Mouse (Mus musculus): Measurements from ENCODE around the gene Ift140. TPM values are rescaled to one million over a fixed set of nuclear protein-coding genes. Genes with fewer than 3 reads are reported as not detected.
A peak's percentile ranks its signal among the peaks of the same experiment; 100 is the strongest.

Ift140 gene
- total RNA-seq, 2 experiments from 2014 or later: 6.3 to 7.3 TPM

DNA sequence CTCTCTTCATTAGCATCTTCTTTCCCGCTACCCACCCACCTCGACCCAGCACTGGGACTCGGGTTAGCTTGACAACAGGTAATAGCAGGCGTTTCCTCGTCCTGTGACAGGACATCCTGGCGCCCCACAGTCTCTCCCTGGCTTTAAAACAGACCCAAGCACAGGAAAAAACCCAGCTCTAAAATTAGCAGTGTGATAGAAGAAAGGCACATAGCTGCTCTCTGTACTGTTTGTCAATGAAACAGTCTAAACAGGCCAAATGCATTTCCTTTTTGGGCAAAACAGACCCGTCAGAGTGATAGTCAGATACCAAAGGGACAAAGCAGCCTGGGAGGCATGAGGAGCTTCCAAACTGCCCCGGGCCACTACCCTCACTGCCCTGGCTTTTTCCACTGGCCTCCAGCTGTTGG is 51.6 kb downstream of the Ift140 start:
- intact Hi-C loops (cut with DNase I): no loop called here

DNA sequence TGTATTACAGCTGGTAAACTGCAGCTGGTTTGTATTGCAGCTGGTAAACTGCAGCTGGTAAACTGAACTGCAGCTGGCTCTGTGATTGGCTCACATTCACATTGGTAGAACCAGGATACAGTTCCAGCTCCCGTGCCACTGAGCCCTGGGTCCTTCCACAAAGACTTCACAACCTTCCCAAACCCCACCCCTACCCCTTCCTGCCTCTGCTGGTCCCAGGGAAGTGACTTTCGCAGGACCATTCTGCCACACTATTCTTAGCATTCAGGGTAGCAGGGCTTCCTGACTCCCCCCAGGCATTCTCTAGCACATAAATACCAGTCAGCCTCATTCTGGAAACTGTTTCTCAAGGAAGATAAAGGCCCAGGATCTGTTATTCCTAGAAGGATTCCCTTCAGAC is 52.8 kb downstream of the Ift140 start:
- intact Hi-C loops (cut with DNase I): no loop called here
- no peak for DNase-seq

More for the DNA sequence above, 51.6 kb downstream of the Ift140 start:
- DNase-seq: peak; percentile 46 to 56

DNA sequence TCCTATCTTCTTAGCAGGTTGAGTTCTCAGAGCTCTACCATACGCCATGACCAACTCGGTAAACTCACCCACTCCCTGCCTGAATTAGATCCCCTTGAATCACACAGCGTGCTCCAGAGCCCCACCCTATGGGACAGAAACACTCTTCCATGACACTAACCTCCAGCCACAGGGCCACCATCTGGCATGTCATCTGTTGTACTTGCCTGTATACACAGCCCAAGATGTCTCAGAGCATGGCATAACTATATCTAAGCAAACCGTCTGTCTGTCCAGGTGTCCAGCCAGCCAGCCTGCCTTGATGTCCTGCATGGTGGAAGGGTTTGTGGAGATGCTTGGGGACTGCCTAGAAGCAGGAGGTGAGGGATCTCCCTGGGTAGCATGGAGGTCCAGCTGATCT is 61.0 kb downstream of the Ift140 start:
- DNase-seq: no peak
- intact Hi-C loops (cut with DNase I): no loop called here

DNA sequence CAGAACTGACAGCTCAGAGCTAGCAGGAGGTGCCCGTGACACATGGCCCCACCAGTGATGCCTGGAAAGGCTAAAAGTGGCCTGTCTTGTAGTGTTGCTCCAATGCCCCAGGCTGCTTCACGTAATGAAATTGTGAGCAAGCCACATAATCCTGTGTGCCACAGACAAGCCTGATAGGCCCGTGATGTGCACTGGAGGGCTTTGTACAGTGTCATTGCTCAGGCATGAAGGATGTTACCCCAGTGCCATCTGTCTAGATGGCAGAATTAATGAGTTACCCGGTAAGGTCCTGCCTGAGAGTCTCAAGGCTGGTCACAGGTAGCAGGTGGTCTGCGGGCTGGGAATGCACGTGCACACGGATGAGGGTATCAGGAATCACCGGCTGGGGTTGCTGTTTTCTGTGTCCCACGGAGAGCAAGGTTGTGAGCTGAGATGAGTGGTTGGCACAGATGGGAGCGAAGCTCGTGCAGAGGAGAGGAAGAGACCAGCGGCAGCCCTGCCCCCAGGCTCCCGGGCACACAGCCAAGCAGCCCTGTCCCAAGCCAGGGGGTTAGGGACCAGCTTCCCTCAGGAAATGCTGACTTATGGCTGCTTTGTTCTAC is 62.0 kb downstream of the Ift140 start:
- intact Hi-C loops (cut with DNase I): no loop called here

DNA sequence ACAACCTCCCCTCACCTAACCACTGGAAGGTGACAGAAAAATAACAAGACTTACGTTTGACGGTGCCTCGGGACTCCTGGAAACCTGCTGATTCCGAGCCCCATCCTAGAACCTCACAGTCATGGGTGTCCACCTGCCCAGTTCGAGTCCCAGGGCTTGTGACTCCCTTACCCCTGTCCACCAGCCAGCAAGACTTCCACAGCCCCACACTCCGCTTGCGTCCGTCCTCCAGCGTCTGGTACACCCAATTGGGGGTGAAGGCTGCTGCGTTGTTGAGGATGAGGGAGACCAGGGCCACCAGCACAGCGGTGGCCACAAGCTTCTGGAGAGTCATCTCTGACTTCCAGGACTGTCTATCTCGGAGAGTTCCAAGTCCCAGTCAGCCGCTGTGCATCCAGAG is 64.3 kb downstream of the Ift140 start:
- intact Hi-C loops (cut with DNase I): no loop called here
- peak in 1 of 2 experiments; percentile 15 for DNase-seq

More for the DNA sequence above, 62.0 kb downstream of the Ift140 start:
- DNase-seq: peak; percentile 82 to 87

DNA sequence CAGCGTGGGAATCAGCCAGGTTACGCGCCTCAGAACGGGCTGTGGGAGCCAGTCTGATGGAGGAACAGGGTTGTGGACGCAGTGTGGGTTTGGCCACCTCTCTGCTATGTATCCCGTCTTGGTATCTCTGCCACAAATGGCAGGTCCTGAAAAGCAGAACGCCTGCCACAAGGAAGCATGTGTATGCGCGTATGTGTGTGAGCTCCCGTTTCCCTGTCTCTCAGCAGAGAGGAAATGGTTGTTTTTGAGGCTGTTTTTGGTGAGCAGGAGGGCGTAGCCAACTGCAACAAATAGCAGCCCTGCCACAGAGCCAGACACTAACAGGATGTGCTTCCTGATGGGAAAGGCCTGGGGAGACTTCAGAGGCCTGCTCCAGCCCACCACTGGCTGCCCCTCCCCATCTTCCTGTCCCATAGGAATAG is 65.1 kb downstream of the Ift140 start:
- intact Hi-C loops (cut with DNase I): no loop called here
- peak; percentile 71 to 72 for DNase-seq

DNA sequence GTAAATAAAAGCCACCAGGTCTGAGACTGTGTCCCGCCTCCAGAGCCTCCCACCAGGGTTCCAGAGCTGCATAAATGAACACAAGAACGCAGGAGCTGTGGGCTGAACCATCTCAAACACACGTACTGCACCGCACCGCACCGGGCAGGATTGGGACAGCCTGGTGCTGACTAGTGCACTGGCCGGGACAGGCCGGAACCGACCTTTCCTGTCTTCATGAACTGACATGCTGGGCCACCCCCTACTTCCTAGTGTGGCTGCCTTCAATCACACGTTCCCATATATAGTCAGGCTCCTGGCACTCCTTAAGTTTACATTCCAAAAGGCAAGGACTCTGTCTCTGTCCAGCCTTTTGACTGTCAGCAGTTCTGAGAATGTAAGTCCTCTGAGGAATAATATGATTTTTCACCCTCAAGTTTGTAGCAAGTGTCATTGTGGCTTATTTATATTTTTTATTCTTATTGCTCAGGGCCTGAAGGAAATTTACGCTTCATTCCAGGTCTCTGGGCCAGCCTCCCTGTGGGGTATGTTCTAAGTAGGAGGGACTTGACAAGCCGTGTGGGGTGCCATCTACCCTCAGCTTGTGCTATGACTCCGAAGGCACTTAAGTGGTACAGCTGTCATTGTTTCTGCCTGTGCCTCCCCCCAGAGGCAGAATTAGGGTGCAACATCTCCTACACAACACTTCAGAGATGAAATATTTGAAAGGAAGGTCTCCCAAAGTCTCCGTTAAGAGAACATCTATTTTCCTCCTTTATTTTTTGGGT is 66.4 kb downstream of the Ift140 start:
- intact Hi-C loops (cut with DNase I): no loop called here
- DNase-seq: peak in 1 of 2 experiments; percentile 32

DNA sequence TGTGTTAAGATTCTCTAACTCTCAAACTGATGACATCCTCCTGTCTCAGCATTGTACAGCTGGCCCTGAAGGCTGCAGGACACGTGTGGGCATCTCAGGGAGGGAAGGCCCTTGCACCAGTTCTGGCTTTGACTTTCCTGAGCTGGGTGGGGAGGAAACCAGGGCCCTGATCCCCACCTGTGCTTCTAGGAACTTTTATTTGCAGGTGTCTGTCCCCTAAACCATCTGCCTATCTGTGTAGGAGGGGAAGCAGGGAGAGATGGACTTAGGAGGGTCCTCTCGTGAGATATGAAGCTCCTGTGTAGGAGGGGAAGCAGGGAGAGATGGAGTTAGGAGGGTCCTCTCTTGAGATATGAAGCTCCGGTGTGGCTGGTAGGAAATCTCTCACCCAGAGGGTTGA is 67.0 kb downstream of the Ift140 start:
- intact Hi-C loops (cut with DNase I): no loop called here
- no peak for DNase-seq

DNA sequence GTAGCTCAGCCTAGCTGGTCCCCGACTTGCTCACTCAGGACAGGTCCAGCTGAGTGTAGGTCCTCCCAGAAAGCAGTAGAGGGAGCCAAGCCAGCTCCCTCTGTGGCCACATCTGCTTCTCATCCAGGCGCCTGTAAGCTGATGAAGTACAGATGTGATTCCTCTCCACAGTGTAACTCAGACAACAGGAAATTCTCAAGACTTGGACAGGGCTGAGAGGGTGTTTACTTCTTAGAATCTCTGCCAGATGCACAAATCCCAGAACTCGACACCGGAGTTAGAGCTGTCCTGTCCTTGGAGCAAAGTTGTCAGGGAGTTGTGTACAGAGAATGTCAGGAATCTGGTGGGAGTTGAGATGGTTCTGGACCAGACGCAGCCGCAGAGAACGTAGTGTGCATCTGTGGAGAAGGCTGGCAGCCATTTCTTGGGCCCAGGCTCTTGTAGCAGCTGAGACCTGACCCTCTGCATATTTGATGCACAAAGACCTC is 67.6 kb downstream of the Ift140 start, which contains the start of gene Tmem204:
Gene Tmem204, minus strand, starts transcription at position 148 of the 488 bp plus-strand sequence.
- DNase-seq: peak; percentile 76 to 80
- intact Hi-C loops (cut with DNase I): no loop called here

DNA sequence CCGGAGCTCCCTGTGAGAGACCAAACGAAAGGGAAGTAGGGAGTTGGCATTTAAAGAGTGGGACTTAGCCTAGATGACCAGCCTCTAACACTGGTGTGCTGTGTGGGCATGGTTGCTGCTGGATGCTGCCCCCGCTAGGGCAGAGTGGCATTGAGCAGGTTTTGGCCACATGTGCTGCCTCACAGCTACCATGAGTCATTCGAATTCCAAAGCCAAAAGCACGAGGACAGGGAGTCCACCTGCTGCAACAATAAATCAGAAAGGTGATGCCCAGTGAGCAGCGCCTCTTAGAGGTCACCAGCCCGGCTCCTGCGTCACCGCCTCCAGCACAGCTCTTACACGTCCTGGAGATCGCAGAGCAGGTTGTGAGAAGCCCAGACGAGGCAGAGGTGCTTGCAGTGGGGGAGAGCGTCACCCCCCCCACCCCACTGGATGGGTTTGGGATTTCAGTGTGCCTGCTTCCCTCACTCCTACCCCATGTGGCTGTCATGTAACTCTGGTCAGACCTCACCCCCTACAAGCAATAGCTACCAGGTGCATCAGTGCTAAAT is 69.0 kb downstream of the Ift140 start:
- DNase-seq: no peak
- intact Hi-C loops (cut with DNase I): no loop called here

DNA sequence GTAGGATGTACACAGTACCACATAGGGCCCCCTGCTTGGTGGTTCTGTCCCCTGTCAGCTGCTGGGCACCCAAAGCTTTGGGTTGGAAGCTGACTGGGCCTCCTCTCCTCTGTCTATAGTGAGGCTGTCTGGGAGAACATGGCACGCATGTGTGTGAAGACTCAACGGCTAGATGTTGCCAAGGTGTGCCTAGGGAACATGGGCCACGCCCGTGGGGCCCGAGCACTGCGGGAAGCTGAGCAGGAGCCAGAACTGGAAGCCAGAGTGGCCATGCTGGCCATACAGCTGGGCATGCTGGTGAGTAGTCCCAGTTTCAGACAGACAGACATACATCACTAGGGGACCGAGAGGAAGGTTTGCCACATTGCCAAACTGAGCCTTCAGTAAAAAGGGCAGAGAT is 70.8 kb downstream of the Ift140 start:
- no peak for DNase-seq
- intact Hi-C loops (cut with DNase I): no loop called here

DNA sequence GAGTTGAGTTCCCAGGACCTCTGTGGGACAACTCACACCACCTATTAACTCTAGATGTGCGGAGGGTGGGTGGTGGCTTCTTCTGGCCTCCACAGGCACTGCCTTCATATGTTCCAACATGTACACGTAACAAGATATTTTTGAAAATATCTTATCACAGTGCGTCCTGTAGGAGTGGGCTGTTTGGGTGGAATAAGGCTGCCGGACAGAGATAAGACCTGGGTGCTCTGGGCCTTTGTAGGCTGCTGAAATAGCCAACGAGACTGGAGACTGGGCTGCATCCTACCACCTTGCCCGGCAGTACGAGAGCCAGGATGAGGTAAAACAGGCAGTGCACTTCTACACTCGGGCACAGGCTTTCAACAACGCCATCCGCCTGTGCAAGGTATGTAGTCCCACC is 73.3 kb downstream of the Ift140 start:
- intact Hi-C loops (cut with DNase I): no loop called here
- no peak for DNase-seq

DNA sequence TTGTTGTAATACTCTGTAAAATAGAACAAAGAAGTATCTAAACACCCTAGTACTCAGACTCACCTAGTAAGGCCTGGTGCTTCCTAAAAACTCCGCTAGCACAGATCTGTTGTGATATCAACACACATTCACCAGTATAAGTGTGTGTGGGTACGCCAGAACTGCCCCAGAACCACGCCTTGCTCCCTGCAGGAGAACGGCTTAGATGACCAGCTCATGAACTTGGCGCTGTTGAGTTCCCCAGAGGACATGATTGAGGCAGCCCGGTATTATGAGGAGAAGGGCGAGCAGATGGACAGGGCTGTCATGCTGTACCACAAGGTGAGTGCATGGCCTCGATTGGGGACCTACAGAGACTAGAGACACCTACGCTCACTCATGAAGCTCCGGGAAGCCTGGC is 74.6 kb downstream of the Ift140 start:
- intact Hi-C loops (cut with DNase I): no loop called here
- DNase-seq: no peak

DNA sequence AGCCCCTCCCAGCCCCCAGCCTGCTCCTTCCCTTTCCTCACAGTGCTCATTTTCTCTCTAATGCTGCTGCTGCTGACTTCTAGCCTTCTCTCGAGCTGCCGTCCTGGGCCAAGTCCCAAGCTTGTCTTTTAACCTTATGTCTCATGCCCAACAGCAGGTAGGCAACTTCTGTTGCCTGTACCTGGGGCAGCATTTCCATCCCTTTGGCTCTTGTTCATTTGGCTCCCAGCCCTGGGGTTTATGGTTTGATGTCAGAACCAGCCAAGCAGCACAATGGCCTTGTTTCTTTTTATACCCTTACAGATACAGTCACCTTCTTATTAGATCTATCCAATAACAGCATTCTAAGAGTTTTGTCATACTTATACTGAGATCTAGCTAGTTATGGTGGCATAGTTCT is 80.3 kb downstream of the Ift140 start:
- intact Hi-C loops (cut with DNase I): no loop called here
- DNase-seq: no peak

DNA sequence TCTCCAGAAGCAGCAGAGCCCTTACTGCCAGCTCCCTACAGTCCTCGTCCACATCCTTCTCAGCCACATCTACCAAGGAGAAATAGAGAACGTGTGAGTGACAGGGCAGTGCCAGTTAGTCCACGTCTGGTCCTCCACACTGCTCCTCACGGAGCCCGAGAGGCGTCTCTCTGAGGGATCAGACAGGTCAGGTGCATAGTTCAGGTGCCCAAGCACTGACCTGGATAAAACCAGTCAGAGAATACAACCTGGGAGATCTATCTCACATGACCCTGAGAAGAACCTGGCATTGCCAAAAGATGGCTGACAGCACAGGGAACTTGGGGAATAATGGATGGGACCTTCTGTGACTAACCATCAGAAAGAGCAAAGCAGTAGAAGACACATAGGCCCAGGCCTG is 84.2 kb downstream of the Ift140 start:
- DNase-seq: no peak
- intact Hi-C loops (cut with DNase I): no loop called here

DNA sequence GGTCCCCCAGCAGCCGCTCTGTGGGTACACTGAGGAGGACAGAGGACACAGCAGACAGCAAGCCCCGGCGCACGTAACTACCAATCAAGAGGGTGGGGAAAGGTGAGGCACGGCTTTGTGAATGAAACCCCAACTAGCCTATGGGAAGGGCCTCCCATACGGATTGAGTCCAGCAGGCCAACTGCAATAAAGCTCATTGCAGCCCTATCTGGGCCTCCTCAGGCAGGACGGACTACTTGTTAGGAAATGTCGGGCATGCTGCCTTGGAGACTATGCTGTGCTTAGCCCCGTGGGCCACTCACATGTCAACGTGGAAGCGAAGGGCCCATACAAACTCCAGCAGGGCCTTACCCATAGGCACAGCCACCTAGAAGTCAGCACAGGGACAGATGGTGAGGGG is 85.5 kb downstream of the Ift140 start:
- intact Hi-C loops (cut with DNase I): no loop called here
- DNase-seq: no peak

DNA sequence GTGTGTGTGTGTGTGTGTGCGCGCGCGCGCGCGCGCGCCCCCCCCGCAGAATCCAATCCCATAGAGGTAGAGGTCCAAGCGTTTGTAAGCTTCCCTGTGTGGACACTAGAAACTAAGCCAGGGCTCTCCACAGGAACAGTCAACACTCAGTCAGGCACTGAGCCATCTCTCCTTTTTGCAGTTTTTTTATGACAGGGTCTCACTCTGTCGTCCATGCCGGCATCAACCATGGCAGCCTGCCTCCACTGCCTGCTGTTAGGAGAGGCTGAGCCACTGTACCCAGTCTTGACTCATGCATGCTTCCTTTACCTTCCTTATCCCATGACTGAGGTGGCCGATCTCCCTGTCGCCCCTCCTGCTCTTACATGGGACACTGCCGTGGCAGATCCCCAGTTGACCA is 91.9 kb downstream of the Ift140 start:
- intact Hi-C loops (cut with DNase I): no loop called here
- DNase-seq: no peak

DNA sequence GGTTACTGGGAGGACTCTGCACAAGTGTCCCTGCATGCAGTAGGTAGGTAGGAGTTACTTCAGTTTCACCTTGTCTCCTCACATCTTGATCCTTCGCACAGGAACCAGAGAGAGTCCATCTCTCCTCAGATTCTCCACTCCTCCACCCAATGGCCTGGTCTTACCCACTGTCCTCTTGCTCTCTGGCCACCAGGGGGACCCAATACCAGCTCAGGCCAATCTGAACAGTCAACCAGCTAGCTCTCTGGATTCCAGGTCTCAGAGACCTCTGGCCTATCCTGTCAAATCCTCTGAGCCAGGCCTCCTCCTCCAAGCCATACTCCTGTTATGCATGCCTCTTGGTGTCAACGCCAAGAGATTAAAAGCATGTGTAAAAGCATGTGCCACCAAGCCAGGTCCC is 93.7 kb downstream of the Ift140 start:
- peak; percentile 44 to 59 for DNase-seq
- intact Hi-C loops (cut with DNase I): no loop called here

DNA sequence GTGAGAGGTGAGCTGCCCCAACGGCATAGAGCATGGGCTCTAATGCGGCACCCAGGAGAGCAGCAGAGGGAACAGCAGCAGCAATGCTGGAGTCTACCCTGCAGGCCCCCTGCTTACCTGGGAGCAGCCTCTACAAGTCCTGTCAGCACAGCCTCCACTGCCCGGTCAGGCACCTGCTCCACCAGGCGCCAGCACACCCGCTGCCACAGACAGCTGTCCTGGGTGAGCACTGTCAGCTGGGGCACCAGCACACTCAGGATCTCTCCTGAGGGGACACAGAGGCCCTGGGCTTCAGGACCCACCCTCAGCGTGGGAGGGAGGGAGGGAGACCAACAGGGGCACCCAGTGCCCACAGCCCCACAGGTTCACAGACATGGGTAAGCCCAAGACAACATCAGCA is 94.7 kb downstream of the Ift140 start:
- intact Hi-C loops (cut with DNase I): no loop called here
- DNase-seq: no peak

DNA sequence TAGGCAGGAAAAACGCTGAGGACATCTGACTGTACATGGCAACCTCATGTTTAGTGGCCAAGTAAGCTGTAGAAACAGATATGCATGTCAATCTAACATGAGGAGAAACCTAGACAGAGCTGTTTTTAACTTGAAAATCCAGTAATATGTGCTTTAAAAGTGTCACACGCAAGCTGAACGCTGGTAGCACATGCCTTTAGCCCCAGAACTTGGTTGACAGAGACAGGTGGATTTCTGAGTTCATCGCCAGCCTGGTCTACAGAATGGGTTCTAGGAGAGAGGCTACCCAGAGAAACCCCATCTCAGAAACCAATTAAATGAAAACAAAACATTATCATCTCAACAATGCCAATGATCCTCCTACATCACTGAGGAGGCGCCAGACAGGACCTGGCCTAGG is 95.3 kb downstream of the Ift140 start:
- intact Hi-C loops (cut with DNase I): no loop called here
- DNase-seq: no peak

DNA sequence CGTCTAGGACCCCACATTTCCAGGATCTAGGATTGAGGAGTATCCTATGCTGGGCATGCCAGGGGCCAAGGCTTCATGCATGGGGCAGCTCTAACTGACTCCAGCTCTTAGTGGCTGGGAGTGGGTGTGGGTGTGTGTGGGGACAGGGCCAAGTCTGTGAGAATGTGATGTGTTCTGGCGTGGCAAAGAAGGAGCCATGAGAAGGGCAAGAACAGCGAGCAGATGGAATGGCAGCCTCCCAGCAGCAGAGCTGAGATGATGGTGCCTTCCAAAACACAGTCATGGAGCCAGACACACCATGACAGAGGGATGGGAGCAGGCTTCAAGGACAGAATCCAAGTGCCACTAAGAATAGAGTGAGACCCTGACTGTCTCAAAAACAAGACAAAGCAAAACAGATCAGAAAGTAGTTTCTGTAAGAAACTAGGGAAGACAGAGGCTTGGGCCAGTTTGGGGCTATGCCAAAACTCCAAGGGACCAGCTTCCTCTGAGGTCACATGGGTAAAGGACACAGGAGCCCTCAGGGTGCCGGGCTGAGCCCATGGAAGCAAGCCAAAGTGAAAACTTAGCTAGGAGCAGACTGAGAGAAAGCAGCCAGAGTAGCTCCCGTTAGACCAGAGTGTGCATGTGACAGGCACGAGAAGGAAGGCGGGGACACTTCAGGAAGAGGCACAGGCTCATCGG is 96.0 kb downstream of the Ift140 start:
- intact Hi-C loops (cut with DNase I): no loop called here
- DNase-seq: peak; percentile 31 to 51

Data from heart, postnatal 14 days (tissue).